Mouse (Mus musculus) heart, postnatal 0 days (tissue): ENCODE results near the gene Tle6. TPM values are rescaled to one million over a fixed set of nuclear protein-coding genes. Genes with fewer than 3 reads are reported as not detected.

Experiments used
- ATAC-seq: fragments of 200-750 bp; cut with Nextera tagmentation; 2 replicates; pipeline ENCODE4 v1.8.0; 2017; ENCODE audit warnings: low read depth, moderate number of reproducible peaks, moderate library complexity; ENCODE audit not compliant: insufficient read depth
- DNase-seq: peaks from one replicate; pipeline ENCODE4 v3.0.0-alpha.2; 2016; ENCODE audit warnings: low spot score
- H3K27ac ChIP-seq: fragments of 300-500 bp; sonication (generic); 2 replicates; pipeline ENCODE4 v1.5.1; 2014; ENCODE audit warnings: low read depth, mild to moderate bottlenecking
- H3K27me3 ChIP-seq: fragments of 300-500 bp; sonication (generic); 2 replicates; pipeline ENCODE4 v1.6.1; 2014; ENCODE audit warnings: low read length, mixed read lengths; ENCODE audit not compliant: control insufficient read depth, insufficient read depth
- H3K36me3 ChIP-seq: fragments of 300-500 bp; sonication (generic); replicated peaks from 2 replicates; pipeline ENCODE4 v1.6.1; 2014; ENCODE audit warnings: low read length, mixed read lengths; ENCODE audit not compliant: control insufficient read depth, insufficient read depth
- H3K4me1 ChIP-seq: fragments of 300-500 bp; sonication (generic); 2 replicates; pipeline ENCODE4 v1.6.1; 2014; ENCODE audit warnings: antibody characterized with exemption; ENCODE audit not compliant: control insufficient read depth, insufficient read depth
- H3K4me2 ChIP-seq: fragments of 300-500 bp; sonication (generic); 2 replicates; pipeline ENCODE4 v1.6.1; 2014; ENCODE audit warnings: low read depth, mild to moderate bottlenecking, low read length, moderate library complexity
- H3K4me3 ChIP-seq: fragments of 300-500 bp; sonication (generic); 2 replicates; pipeline ENCODE4 v1.5.1; 2014; ENCODE audit warnings: low read depth, low read length
- H3K9ac ChIP-seq: fragments of 300-500 bp; sonication (generic); replicated peaks from 2 replicates; pipeline ENCODE4 v1.6.1; 2014; ENCODE audit warnings: low read depth, low read length, mixed read lengths
- H3K9me3 ChIP-seq: fragments of 300-500 bp; sonication (generic); replicated peaks from 2 replicates; pipeline ENCODE4 v1.6.1; 2016; ENCODE audit warnings: low read length; ENCODE audit not compliant: control insufficient read depth
- CTCF ChIP-seq: IDR thresholded peaks from 2 replicates; pipeline ENCODE4 v1.5.1; 2016; ENCODE audit warnings: antibody characterized with exemption, control low read depth, low read depth
- EP300 ChIP-seq: IDR thresholded peaks from 2 replicates; pipeline ENCODE4 v1.6.1; 2016; ENCODE audit warnings: antibody characterized with exemption, low read depth
- WGBS: fragments of 180-500 bp; shearing (Covaris S2); extraction: QIAGEN DNeasy Blood & Tissue Kit; methylation state at CpG from one replicate; pipeline ENCODE4 v1.1.7; 2014; 5-methylcytosine and 5-hydroxymethylcytosine counted together
- polyA plus RNA-seq: library from polyadenylated mRNA; unstranded; fragments of >200 nt; fragmentation: Nextera tagmentation; extraction: Ambion mirVana; gene quantifications from 2 replicates; pipeline ENCODE4 v1.2.1, GENCODE M21; 2015
- total RNA-seq: library from RNA; depleted of rRNA; stranded (reverse); fragments of >200 nt; gene quantifications from 2 replicates; pipeline ENCODE4 v1.2.3, GENCODE M21; 2014; ENCODE audit warnings: low replicate concordance; rRNA removed

Tle6 gene
- total and polyA plus RNA-seq, 2 experiments from 2014 or later = 18.6 to 19.3 TPM

DNA sequence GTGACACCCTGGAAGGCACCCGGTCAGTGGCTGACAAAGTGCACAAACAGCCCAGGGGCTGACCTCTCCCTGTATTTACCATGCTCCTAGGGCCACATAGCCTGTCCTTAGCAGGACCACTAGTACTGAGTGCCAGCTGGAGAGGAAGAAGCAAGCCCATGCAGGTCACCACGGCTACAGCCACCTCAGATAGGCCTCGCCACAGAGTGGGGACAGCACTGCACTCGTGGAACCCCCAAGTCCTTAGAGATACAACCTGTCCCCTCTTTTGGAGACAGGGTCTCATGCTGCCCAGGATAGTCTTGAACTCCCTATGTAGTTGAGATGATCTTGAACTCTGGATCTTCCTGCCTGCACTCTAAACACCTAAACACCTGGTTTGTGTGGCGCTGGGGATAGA is 59.5 kb downstream of the Tle6 start:
- no peak for ATAC-seq
- Histone ChIP-seq H3K36me3 (no peaks in the 10 kb centered on the region), H3K4me3 (no peak overlapping the region), H3K27me3 (no peaks in the 10 kb centered on the region), H3K9me3 (no peaks in the 10 kb centered on the region), H3K4me2 (peak overlapping the region; percentile 100; the same call in 1 of the 2 replicates), H3K9ac (peak overlapping the region; percentile 43; the same call in 1 of the 2 replicates), H3K4me1 (peaks cover 30% of the 10 kb centered on the region), H3K27ac (peak overlapping the region; percentile 82)
- DNase-seq = no peak
- TF ChIP-seq EP300 (no peak), CTCF (no peak)
- WGBS = 63% methylated on average over 5 of the region's 5 CpGs

Other genes starting within 250 kb of the Tle6 start
- gene Mfsd12, start 243.6 kb downstream of the Tle6 start, total RNA-seq = 20.2 and 30.5 TPM in 2 replicates
- 10.3 and 11.4 TPM in 2 replicates for gene Mfsd12, start 243.6 kb downstream of the Tle6 start, polyA plus RNA-seq
- gene 4930404N11Rik, start 235.3 kb downstream of the Tle6 start, total RNA-seq = not detected in 2 replicates
- gene 4930404N11Rik, start 235.3 kb downstream of the Tle6 start, polyA plus RNA-seq = 0.68 and 1.0 TPM in 2 replicates
- 47.6 and 53.9 TPM in 2 replicates for gene Fzr1, start 222.6 kb downstream of the Tle6 start, total RNA-seq
- gene Fzr1, start 222.6 kb downstream of the Tle6 start, polyA plus RNA-seq = 45.8 and 48.4 TPM in 2 replicates
- gene Dohh, start 216.6 kb downstream of the Tle6 start, total RNA-seq = 123 and 139 TPM in 2 replicates
- gene Dohh, start 216.6 kb downstream of the Tle6 start, polyA plus RNA-seq = 75.2 and 77.6 TPM in 2 replicates
- 0.11 TPM in 1 of 2 replicates, not detected in the other for gene Gm48551, start 216.6 kb downstream of the Tle6 start, total RNA-seq
- gene Gm48551, start 216.6 kb downstream of the Tle6 start, polyA plus RNA-seq = 0.43 and 1.1 TPM in 2 replicates
- not detected in 2 replicates for gene Gm48552, start 212.1 kb downstream of the Tle6 start, total RNA-seq
- 0.45 and 0.70 TPM in 2 replicates for gene Gm48552, start 212.1 kb downstream of the Tle6 start, polyA plus RNA-seq
- 6.6 and 7.8 TPM in 2 replicates for gene Smim24, start 208.0 kb downstream of the Tle6 start, total RNA-seq
- gene Smim24, start 208.0 kb downstream of the Tle6 start, polyA plus RNA-seq = 3.3 and 3.8 TPM in 2 replicates
- gene Nfic, start 145.4 kb downstream of the Tle6 start, total RNA-seq = 24.6 and 47.6 TPM in 2 replicates
- 73.7 and 77.9 TPM in 2 replicates for gene Nfic, start 145.4 kb downstream of the Tle6 start, polyA plus RNA-seq
- not detected in 2 replicates for gene Celf5, start 118.4 kb downstream of the Tle6 start, total RNA-seq
- gene Celf5, start 118.4 kb downstream of the Tle6 start, polyA plus RNA-seq = 0.07 and 0.08 TPM in 2 replicates
- gene Ncln, start 104.7 kb downstream of the Tle6 start, total RNA-seq = 88.5 and 91.5 TPM in 2 replicates
- gene Ncln, start 104.7 kb downstream of the Tle6 start, polyA plus RNA-seq = 27.1 and 30.5 TPM in 2 replicates
- gene S1pr4, start 100.9 kb downstream of the Tle6 start, total RNA-seq = 0.66 TPM in 1 of 2 replicates, not detected in the other
- gene S1pr4, start 100.9 kb downstream of the Tle6 start, polyA plus RNA-seq = 0.34 and 0.43 TPM in 2 replicates
- 0.35 TPM in 1 of 2 replicates, not detected in the other for gene Gna15, start 76.8 kb downstream of the Tle6 start, total RNA-seq
- 0.59 and 0.63 TPM in 2 replicates for gene Gna15, start 76.8 kb downstream of the Tle6 start, polyA plus RNA-seq
- 68.2 and 83.9 TPM in 2 replicates for gene Gna11, start 55.9 kb downstream of the Tle6 start, total RNA-seq
- 50.1 and 52.4 TPM in 2 replicates for gene Gna11, start 55.9 kb downstream of the Tle6 start, polyA plus RNA-seq
- 851 and 870 TPM in 2 replicates for gene Aes, start 41.6 kb downstream of the Tle6 start, total RNA-seq
- gene Aes, start 41.6 kb downstream of the Tle6 start, polyA plus RNA-seq = 765 and 767 TPM in 2 replicates
- gene Tle2, start 26.5 kb downstream of the Tle6 start, total RNA-seq = 6.8 and 10.4 TPM in 2 replicates
- 11.1 and 11.9 TPM in 2 replicates for gene Tle2, start 26.5 kb downstream of the Tle6 start, polyA plus RNA-seq
- 1.7 and 2.7 TPM in 2 replicates for gene BC025920, start 5.2 kb upstream of the Tle6 start, total RNA-seq
- 0.38 and 0.44 TPM in 2 replicates for gene BC025920, start 5.2 kb upstream of the Tle6 start, polyA plus RNA-seq
- 10.9 and 24.7 TPM in 2 replicates for gene Sirt6, start 26.7 kb upstream of the Tle6 start, total RNA-seq
- gene Sirt6, start 26.7 kb upstream of the Tle6 start, polyA plus RNA-seq = 16.2 and 16.6 TPM in 2 replicates
- gene Ankrd24, start 27.5 kb upstream of the Tle6 start, total RNA-seq = 48.5 and 54.5 TPM in 2 replicates
- 8.9 and 9.1 TPM in 2 replicates for gene Ankrd24, start 27.5 kb upstream of the Tle6 start, polyA plus RNA-seq
- gene Gm10778, start 48.0 kb upstream of the Tle6 start, total RNA-seq = 1.5 and 2.6 TPM in 2 replicates
- gene Gm10778, start 48.0 kb upstream of the Tle6 start, polyA plus RNA-seq = 2.3 and 2.6 TPM in 2 replicates
- gene Zfp433, start 103.8 kb upstream of the Tle6 start, total RNA-seq = 5.5 and 12.4 TPM in 2 replicates
- 9.3 and 9.9 TPM in 2 replicates for gene Zfp433, start 103.8 kb upstream of the Tle6 start, polyA plus RNA-seq
- gene Gm3055, start 170.1 kb upstream of the Tle6 start, total RNA-seq = 1.3 and 4.8 TPM in 2 replicates
- gene Gm3055, start 170.1 kb upstream of the Tle6 start, polyA plus RNA-seq = 2.2 and 2.9 TPM in 2 replicates
- gene Gm4767, start 211.1 kb upstream of the Tle6 start, total RNA-seq = 1.1 TPM in 1 of 2 replicates, not detected in the other
- 1.5 and 1.7 TPM in 2 replicates for gene Gm4767, start 211.1 kb upstream of the Tle6 start, polyA plus RNA-seq